Mouse (Mus musculus) ovary, adult 10 weeks (tissue): ENCODE results near the gene Ms4a6c. TPM values are rescaled to one million over a fixed set of nuclear protein-coding genes. Genes with fewer than 3 reads are reported as not detected.

Experiments used
- polyA plus RNA-seq: library from polyadenylated mRNA; stranded (reverse); fragments of 350-450 nt; fragmentation: Illumina TruSeq; extraction: RNeasy Lipid Tissue Mini Kit (QIAGEN cat#74804); gene quantifications from one replicate; pipeline ENCODE4 v1.2.3, GENCODE M21; 2014

The Ms4a6c gene
- 28.5 TPM for polyA plus RNA-seq

DNA sequence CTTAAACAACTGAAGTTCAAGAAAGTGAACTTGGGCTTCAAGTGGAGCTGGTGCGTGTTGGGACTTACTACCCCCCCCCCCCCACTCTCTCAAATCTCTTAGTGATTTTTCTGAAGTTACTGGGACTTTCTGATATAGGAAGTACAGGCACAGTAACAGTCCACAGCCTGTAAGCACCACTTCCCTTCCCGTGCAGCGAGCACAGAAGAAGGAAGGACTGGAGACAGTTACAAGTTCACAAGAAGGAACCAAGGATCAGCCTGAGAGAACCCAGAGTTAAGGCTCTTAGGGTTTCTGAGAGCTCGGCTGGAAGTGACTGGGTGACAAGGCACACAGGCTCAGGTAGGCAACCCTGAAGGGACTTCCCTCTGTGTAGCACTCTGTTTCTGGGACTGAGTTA lies at the start of gene Ms4a6c:
Gene Ms4a6c (plus strand): TSS at position 152 of the 400 bp plus-strand sequence.

DNA sequence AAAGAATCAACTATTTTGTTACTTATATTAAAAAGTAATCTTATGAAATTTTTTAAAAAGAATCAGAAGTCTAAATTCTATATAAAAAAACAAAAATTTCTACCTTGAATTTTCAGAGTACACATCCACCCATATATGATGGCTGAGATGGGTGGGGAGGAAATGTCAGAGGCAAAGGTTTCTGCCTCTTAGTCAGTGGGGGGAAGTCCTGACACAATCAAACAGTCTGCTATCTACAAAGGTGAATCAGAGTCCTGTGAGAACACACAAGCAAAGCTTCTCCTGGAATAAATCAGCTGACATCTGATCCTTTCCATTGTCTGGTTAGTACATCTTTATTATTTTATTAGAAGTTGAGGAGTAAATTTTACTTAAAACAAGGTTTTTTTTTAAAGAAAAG lies 25.8 kb upstream of the Ms4a6c start, which contains the start of gene Ms4a4b:
Gene Ms4a4b (plus strand): TSS at position 216 of the 400 bp plus-strand sequence.

DNA sequence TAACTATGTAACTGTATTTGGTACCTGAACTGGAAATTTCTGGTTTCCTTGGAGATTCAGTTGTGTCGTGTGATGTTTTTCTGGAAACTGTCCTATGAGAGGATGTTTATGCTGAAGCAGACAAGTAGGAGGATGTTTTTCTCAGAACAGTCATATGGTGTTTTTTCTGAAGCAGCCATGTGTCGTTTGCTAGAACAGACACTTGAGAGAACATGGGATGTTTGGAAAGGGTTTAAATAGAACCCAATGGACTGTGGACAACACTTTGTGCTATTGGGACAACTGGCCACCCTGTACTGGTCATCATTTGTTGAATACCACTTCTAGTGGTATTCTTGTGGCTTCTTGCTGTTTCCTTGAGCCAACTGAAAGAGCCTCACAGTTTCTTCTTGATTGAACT lies 16.6 kb downstream of the Ms4a6c start, which contains the start of gene Gm8369:
Gene Gm8369 (plus strand): TSS at position 193 of the 400 bp plus-strand sequence.

DNA sequence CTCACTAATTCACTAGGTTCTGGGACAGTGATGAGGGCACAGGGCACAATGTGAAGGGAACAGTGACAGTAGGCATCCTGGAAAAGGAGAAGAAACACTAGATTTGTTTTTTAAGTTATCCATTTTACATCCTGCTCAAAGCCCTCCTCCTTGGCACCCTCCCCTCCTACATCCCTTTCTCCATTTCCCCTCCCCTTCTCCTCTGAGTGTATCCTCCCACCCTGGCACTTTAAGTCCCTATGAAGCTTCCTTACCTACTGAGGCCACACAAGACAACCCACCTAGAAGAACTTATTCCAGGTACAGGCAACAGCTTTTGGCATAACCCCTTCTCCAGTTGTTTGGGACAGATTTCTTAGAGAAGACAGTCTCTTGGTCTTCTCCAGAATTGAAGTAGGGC lies 47.1 kb downstream of the Ms4a6c start, which contains the start of gene Ms4a6b:
Gene Ms4a6b (plus strand): TSS at position 267 of the 400 bp plus-strand sequence.

Other genes starting within 250 kb of the Ms4a6c start
- gene Ms4a12, start 236.9 kb upstream of the Ms4a6c start, polyA plus RNA-seq = not detected
- gene Ms4a1, start 203.1 kb upstream of the Ms4a6c start, polyA plus RNA-seq = 6.0 TPM
- gene Ms4a5, start 185.5 kb upstream of the Ms4a6c start, polyA plus RNA-seq = not detected
- gene Ms4a14, start 154.9 kb upstream of the Ms4a6c start, polyA plus RNA-seq = 3.0 TPM
- gene Ms4a7, start 133.2 kb upstream of the Ms4a6c start, polyA plus RNA-seq = 25.3 TPM
- 5.2 TPM for gene Ms4a4a, start 93.8 kb upstream of the Ms4a6c start, polyA plus RNA-seq
- 2.4 TPM for gene Ms4a4c, start 64.6 kb upstream of the Ms4a6c start, polyA plus RNA-seq
- gene Ms4a4b, start 25.8 kb upstream of the Ms4a6c start, polyA plus RNA-seq = 5.8 TPM
- gene Gm8369, start 16.6 kb downstream of the Ms4a6c start, polyA plus RNA-seq = 0.51 TPM
- gene Ms4a6b, start 47.1 kb downstream of the Ms4a6c start, polyA plus RNA-seq = 9.6 TPM
- 60.8 TPM for gene Ms4a4d, start 67.4 kb downstream of the Ms4a6c start, polyA plus RNA-seq
- gene Ms4a6d, start 135.5 kb downstream of the Ms4a6c start, polyA plus RNA-seq = 9.6 TPM
- gene Ms4a2, start 154.4 kb downstream of the Ms4a6c start, polyA plus RNA-seq = 1.2 TPM
- not detected for gene Ms4a3, start 171.5 kb downstream of the Ms4a6c start, polyA plus RNA-seq
- gene Oosp2, start 191.2 kb downstream of the Ms4a6c start, polyA plus RNA-seq = 25.8 TPM
- gene Oosp1, start 221.8 kb downstream of the Ms4a6c start, polyA plus RNA-seq = 63.7 TPM
- gene Oosp3, start 227.7 kb downstream of the Ms4a6c start, polyA plus RNA-seq = 73.2 TPM